Mouse (Mus musculus): ENCODE results near the gene Ntrk3. TPM values are rescaled to one million over a fixed set of nuclear protein-coding genes. Genes with fewer than 3 reads are reported as not detected.

Ntrk3 gene
- polyA plus RNA-seq, 1 experiment from 2014 or later = 25.3 TPM

- Histone ChIP-seq H3K36me3 (replicated peaks) (no peaks in the 10 kb centered on the region), H3K4me2 (no peak overlapping the region), H3K4me1 (peaks cover 7% of the 10 kb centered on the region; the same call in 1 of the 2 replicates), H3K9me3 (no peaks in the 10 kb centered on the region), H3K4me3 (no peak overlapping the region), H3K27ac (no peak overlapping the region), H3K9ac (no peak overlapping the region), H3K27me3 (replicated peaks) (no peaks in the 10 kb centered on the region)
- WGBS = 26% methylated on average over 10 of the region's 10 CpGs
- ATAC-seq (replicated peaks) = peak; percentile 54
Measured at GRCm38 (mm10) chr7:78658026-78658425, 79.8 kb downstream of the Ntrk3 start.

- no peaks in the 10 kb centered on the region for H3K36me3 ChIP-seq (replicated peaks)
- no peak overlapping the region for H3K27ac ChIP-seq
- H3K9ac ChIP-seq = no peak overlapping the region
- no peaks in the 10 kb centered on the region for H3K9me3 ChIP-seq
- no peak overlapping the region for H3K4me2 ChIP-seq
- no peak overlapping the region for H3K4me3 ChIP-seq
- WGBS = 57% methylated on average over 3 of the region's 3 CpGs
- H3K4me1 ChIP-seq = peaks cover 7% of the 10 kb centered on the region; the same call in 1 of the 2 replicates
- ATAC-seq (replicated peaks) = no peak
- no peaks in the 10 kb centered on the region for H3K27me3 ChIP-seq (replicated peaks)
Measured at GRCm38 (mm10) chr7:78656181-78656580, 81.6 kb downstream of the Ntrk3 start.

- H3K36me3 ChIP-seq (replicated peaks) = no peaks in the 10 kb centered on the region
- no peaks in the 10 kb centered on the region for H3K9me3 ChIP-seq
- 32% methylated on average over 4 of the region's 4 CpGs for WGBS
- no peak overlapping the region for H3K4me3 ChIP-seq
- H3K4me2 ChIP-seq = no peak overlapping the region
- no peak overlapping the region for H3K9ac ChIP-seq
- no peak overlapping the region for H3K27ac ChIP-seq
- peaks cover 7% of the 10 kb centered on the region; the same call in 1 of the 2 replicates for H3K4me1 ChIP-seq
- no peaks in the 10 kb centered on the region for H3K27me3 ChIP-seq (replicated peaks)
- no peak for ATAC-seq (replicated peaks)
Measured at GRCm38 (mm10) chr7:78653686-78654085, 84.1 kb downstream of the Ntrk3 start.

- Histone ChIP-seq H3K9me3 (no peaks in the 10 kb centered on the region), H3K9ac (no peak overlapping the region), H3K27me3 (replicated peaks) (no peaks in the 10 kb centered on the region), H3K4me2 (no peak overlapping the region), H3K4me3 (no peak overlapping the region), H3K27ac (no peak overlapping the region), H3K4me1 (no peaks in the 10 kb centered on the region), H3K36me3 (replicated peaks) (no peaks in the 10 kb centered on the region)
- ATAC-seq (replicated peaks) = no peak
- WGBS = 62% methylated on average over 1 of the region's 1 CpGs
Measured at GRCm38 (mm10) chr7:78652296-78652695, 85.5 kb downstream of the Ntrk3 start.

- no peak for ATAC-seq (replicated peaks)
- WGBS = 60% methylated on average over 1 of the region's 1 CpGs
- no peaks in the 10 kb centered on the region for H3K9me3 ChIP-seq
- H3K27me3 ChIP-seq (replicated peaks) = no peaks in the 10 kb centered on the region
- no peak overlapping the region for H3K9ac ChIP-seq
- no peak overlapping the region for H3K4me2 ChIP-seq
- H3K27ac ChIP-seq = no peak overlapping the region
- H3K4me1 ChIP-seq = no peaks in the 10 kb centered on the region
- no peak overlapping the region for H3K4me3 ChIP-seq
- H3K36me3 ChIP-seq (replicated peaks) = no peaks in the 10 kb centered on the region
Measured at GRCm38 (mm10) chr7:78651540-78651939, 86.3 kb downstream of the Ntrk3 start.

- no peak for ATAC-seq (replicated peaks)
- Histone ChIP-seq H3K4me1 (no peaks in the 10 kb centered on the region), H3K9me3 (no peaks in the 10 kb centered on the region), H3K4me2 (no peak overlapping the region), H3K36me3 (replicated peaks) (no peaks in the 10 kb centered on the region), H3K27me3 (replicated peaks) (no peaks in the 10 kb centered on the region), H3K4me3 (no peak overlapping the region), H3K9ac (no peak overlapping the region), H3K27ac (no peak overlapping the region)
- 58% methylated on average over 6 of the region's 6 CpGs for WGBS
Measured at GRCm38 (mm10) chr7:78643667-78644066, 94.1 kb downstream of the Ntrk3 start.

- ATAC-seq (replicated peaks) = no peak
- Histone ChIP-seq H3K9ac (no peak overlapping the region), H3K27me3 (replicated peaks) (no peaks in the 10 kb centered on the region), H3K27ac (no peak overlapping the region), H3K36me3 (replicated peaks) (no peaks in the 10 kb centered on the region), H3K4me2 (no peak overlapping the region), H3K4me3 (no peak overlapping the region), H3K4me1 (peaks cover 16% of the 10 kb centered on the region), H3K9me3 (no peaks in the 10 kb centered on the region)
- 74% methylated on average over 4 of the region's 4 CpGs for WGBS
Measured at GRCm38 (mm10) chr7:78623686-78624085, 114.1 kb downstream of the Ntrk3 start.

GRCm38 (mm10) chr7:78621115-78621514, 116.7 kb downstream of the Ntrk3 start:
- no peak overlapping the region for H3K4me3 ChIP-seq
- no peak for ATAC-seq (replicated peaks)
- H3K27me3 ChIP-seq (replicated peaks) = no peaks in the 10 kb centered on the region
- H3K4me2 ChIP-seq = no peak overlapping the region
- peaks cover 16% of the 10 kb centered on the region for H3K4me1 ChIP-seq
- 58% methylated on average over 4 of the region's 4 CpGs for WGBS
- no peak overlapping the region for H3K27ac ChIP-seq
- H3K9ac ChIP-seq = no peak overlapping the region
- no peaks in the 10 kb centered on the region for H3K36me3 ChIP-seq (replicated peaks)
- H3K9me3 ChIP-seq = no peaks in the 10 kb centered on the region

- WGBS = 14% methylated on average over 9 of the region's 9 CpGs
- no peaks in the 10 kb centered on the region for H3K36me3 ChIP-seq (replicated peaks)
- no peak overlapping the region for H3K9ac ChIP-seq
- H3K4me2 ChIP-seq = no peak overlapping the region
- no peaks in the 10 kb centered on the region for H3K27me3 ChIP-seq (replicated peaks)
- ATAC-seq (replicated peaks) = peak; percentile 84
- H3K27ac ChIP-seq = peak overlapping the region; percentile 28; the same call in 1 of the 2 replicates
- no peak overlapping the region for H3K4me3 ChIP-seq
- peaks cover 16% of the 10 kb centered on the region for H3K4me1 ChIP-seq
- H3K9me3 ChIP-seq = no peaks in the 10 kb centered on the region
Measured at GRCm38 (mm10) chr7:78619818-78620577, 117.8 kb downstream of the Ntrk3 start.

- Histone ChIP-seq H3K4me2 (no peak overlapping the region), H3K27ac (no peak overlapping the region), H3K4me1 (peaks cover 11% of the 10 kb centered on the region; the same call in 1 of the 2 replicates), H3K27me3 (replicated peaks) (no peaks in the 10 kb centered on the region), H3K36me3 (replicated peaks) (no peaks in the 10 kb centered on the region), H3K9ac (no peak overlapping the region), H3K9me3 (no peaks in the 10 kb centered on the region), H3K4me3 (no peak overlapping the region)
- no peak; the same call in 1 of the 2 replicates for ATAC-seq (replicated peaks)
- WGBS = 21% methylated on average over 5 of the region's 5 CpGs
Measured at GRCm38 (mm10) chr7:78605538-78606130, 132.2 kb downstream of the Ntrk3 start.

- Histone ChIP-seq H3K4me3 (no peak overlapping the region), H3K27ac (no peak overlapping the region), H3K27me3 (replicated peaks) (0 out of 2 replicates have a peak, but pooled peaks cover 1% of the 10 kb centered on the region), H3K4me2 (no peak overlapping the region), H3K9ac (no peak overlapping the region), H3K36me3 (replicated peaks) (no peaks in the 10 kb centered on the region), H3K4me1 (peaks cover 11% of the 10 kb centered on the region; the same call in 1 of the 2 replicates), H3K9me3 (no peaks in the 10 kb centered on the region)
- ATAC-seq (replicated peaks) = 0 out of 2 replicates have a peak, but pooled peaks have one; percentile 24
- WGBS = 18% methylated on average over 7 of the region's 7 CpGs
Measured at GRCm38 (mm10) chr7:78603922-78604321, 133.9 kb downstream of the Ntrk3 start.

- Histone ChIP-seq H3K36me3 (replicated peaks) (no peaks in the 10 kb centered on the region), H3K9ac (no peak overlapping the region), H3K27me3 (replicated peaks) (0 out of 2 replicates have a peak, but pooled peaks cover 5% of the 10 kb centered on the region), H3K4me1 (peaks cover 25% of the 10 kb centered on the region), H3K27ac (no peak overlapping the region), H3K9me3 (no peaks in the 10 kb centered on the region), H3K4me2 (no peak overlapping the region), H3K4me3 (no peak overlapping the region)
- 81% methylated on average over 3 of the region's 3 CpGs for WGBS
- ATAC-seq (replicated peaks) = no peak
Measured at GRCm38 (mm10) chr7:78601851-78602250, 136.0 kb downstream of the Ntrk3 start.

Data from midbrain, embryonic 15.5 days (tissue).